Mouse (Mus musculus) liver, postnatal 0 days (tissue): ENCODE data around the gene Ipcef1. TPM values are rescaled to one million over a fixed set of nuclear protein-coding genes. Genes with fewer than 3 reads are reported as not detected.

Experiments used
- ATAC-seq: fragments of 200-750 bp; cut with Nextera tagmentation; 2 replicates; pipeline ENCODE4 v1.8.0; 2017; ENCODE audit warnings: mild to moderate bottlenecking, moderate library complexity
- DNase-seq: peaks from one replicate; pipeline ENCODE4 v3.0.0-alpha.2; 2016
- H3K27ac ChIP-seq: fragments of 300-500 bp; sonication (generic); 2 replicates; pipeline ENCODE4 v1.5.1; 2014; ENCODE audit warnings: antibody characterized with exemption, moderate library complexity, mild to moderate bottlenecking, low read depth
- H3K27me3 ChIP-seq: fragments of 300-500 bp; sonication (generic); 2 replicates; pipeline ENCODE4 v1.6.1; 2014; ENCODE audit warnings: low read length, control low read depth, mixed read lengths; ENCODE audit not compliant: insufficient read depth
- H3K36me3 ChIP-seq: fragments of 300-500 bp; sonication (generic); replicated peaks from 2 replicates; pipeline ENCODE4 v1.6.1; 2014; ENCODE audit warnings: mild to moderate bottlenecking, control low read depth, low read length, moderate library complexity, mixed read lengths; ENCODE audit not compliant: insufficient read depth
- H3K4me1 ChIP-seq: fragments of 300-500 bp; sonication (generic); 2 replicates; pipeline ENCODE4 v1.6.1; 2014; ENCODE audit warnings: antibody characterized with exemption, mild to moderate bottlenecking, control low read depth; ENCODE audit not compliant: insufficient read depth
- H3K4me2 ChIP-seq: fragments of 300-500 bp; sonication (generic); 2 replicates; pipeline ENCODE4 v1.6.1; 2014; ENCODE audit warnings: low read depth, mild to moderate bottlenecking, low read length, moderate library complexity, mixed read lengths
- H3K4me3 ChIP-seq: fragments of 300-500 bp; sonication (generic); 2 replicates; pipeline ENCODE4 v1.5.1; 2014; ENCODE audit warnings: low read depth, low read length
- H3K9ac ChIP-seq: fragments of 300-500 bp; sonication (generic); replicated peaks from 2 replicates; pipeline ENCODE4 v1.6.1; 2014; ENCODE audit warnings: mild to moderate bottlenecking, moderate library complexity
- H3K9me3 ChIP-seq: fragments of 300-500 bp; sonication (generic); 2 replicates; pipeline ENCODE4 v1.6.1; 2016; ENCODE audit warnings: mild to moderate bottlenecking, control low read depth, low read length, mixed read lengths
- CTCF ChIP-seq: sonication (generic); IDR thresholded peaks from 2 replicates; pipeline ENCODE4 v1.5.1; 2016; ENCODE audit warnings: antibody characterized with exemption, low read depth
- EP300 ChIP-seq: IDR thresholded peaks from 2 replicates; pipeline ENCODE4 v1.6.1; 2016; ENCODE audit warnings: antibody characterized with exemption, low read depth, mild to moderate bottlenecking
- WGBS: fragments of 180-500 bp; shearing (Covaris S2); extraction: QIAGEN DNeasy Blood & Tissue Kit; methylation state at CpG from one replicate; pipeline ENCODE4 v1.1.7; 2014; ENCODE audit not compliant: insufficient replicate concordance; 5-methylcytosine and 5-hydroxymethylcytosine counted together
- polyA plus RNA-seq: library from polyadenylated mRNA; unstranded; fragments of >200 nt; fragmentation: Nextera tagmentation; extraction: Ambion mirVana; gene quantifications from 2 replicates; pipeline ENCODE4 v1.2.1, GENCODE M21; 2015

The Ipcef1 gene
- polyA plus RNA-seq, 1 experiment from 2014 or later = 1.1 TPM

DNA sequence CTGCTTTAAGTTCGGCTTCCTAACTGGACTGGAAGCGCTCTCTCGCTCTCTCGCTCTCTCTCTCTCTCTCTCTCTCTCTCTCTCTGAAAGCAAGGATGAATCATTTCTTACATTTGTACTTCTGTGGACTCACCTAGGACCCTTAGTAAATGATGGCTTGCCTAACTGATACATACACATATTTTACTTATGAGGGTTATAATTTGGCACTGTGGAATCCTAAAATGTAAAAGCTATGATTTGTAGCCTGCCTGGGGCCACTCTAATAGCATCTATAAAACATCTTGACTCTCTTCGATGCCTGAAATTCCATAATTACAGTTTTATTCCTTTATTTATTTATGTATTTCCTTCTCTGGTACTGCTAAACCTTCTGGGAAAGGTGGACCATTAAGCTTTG is 18.6 kb upstream of the Ipcef1 start:
- Histone ChIP-seq H3K27ac (no peak overlapping the region), H3K27me3 (no peaks in the 10 kb centered on the region), H3K4me1 (no peaks in the 10 kb centered on the region; the same call in 1 of the 2 replicates), H3K36me3 (no peaks in the 10 kb centered on the region), H3K9ac (no peak overlapping the region), H3K4me3 (no peak overlapping the region), H3K9me3 (no peaks in the 10 kb centered on the region), H3K4me2 (no peak overlapping the region)
- TF ChIP-seq EP300 (no peak), CTCF (no peak)
- 85% methylated on average over 5 of the region's 5 CpGs for WGBS
- DNase-seq (no peak), ATAC-seq (no peak)

DNA sequence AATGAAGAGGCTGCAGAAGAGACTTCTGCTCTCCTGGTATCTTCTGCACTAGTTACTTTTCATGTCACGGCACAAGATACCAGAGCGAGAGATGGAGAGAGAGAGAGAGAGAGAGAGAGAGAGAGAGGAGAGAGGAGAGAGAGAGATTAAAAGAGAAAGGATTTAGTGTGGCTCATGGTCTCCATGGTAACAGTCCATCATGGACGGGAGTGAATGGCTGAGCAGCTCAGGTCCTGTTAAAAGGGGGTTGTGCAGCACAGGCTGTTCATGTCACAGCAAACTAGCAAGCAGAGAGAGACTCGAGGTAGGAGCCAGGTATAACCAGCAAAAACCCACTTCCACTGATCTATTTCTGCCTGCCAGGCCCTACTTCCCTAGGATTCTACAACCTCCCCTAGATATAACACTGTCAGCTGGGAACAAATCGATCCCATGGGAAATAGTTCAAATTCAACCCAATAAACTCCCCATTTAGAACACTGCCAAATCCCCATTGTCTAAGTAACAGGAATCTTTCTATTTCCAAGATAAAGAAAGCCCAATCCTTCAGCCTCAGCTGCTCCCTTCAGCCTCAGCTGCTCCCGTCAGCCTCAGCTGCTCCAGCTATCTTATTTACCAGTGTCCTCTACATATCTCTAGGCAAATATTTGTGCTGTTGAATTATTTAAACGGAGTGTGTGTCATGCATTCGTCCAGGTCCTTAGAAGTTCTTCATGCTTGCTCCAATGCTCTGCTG is 18.0 kb upstream of the Ipcef1 start:
- Histone ChIP-seq H3K27me3 (no peaks in the 10 kb centered on the region), H3K4me3 (no peak overlapping the region), H3K9ac (no peak overlapping the region), H3K4me2 (no peak overlapping the region), H3K4me1 (peaks cover 3% of the 10 kb centered on the region; the same call in 1 of the 2 replicates), H3K27ac (no peak overlapping the region), H3K9me3 (no peaks in the 10 kb centered on the region), H3K36me3 (no peaks in the 10 kb centered on the region)
- DNase-seq = no peak
- TF ChIP-seq EP300 = no peak
- no peak for ATAC-seq
- 60% methylated on average over 8 of the region's 8 CpGs for WGBS

DNA sequence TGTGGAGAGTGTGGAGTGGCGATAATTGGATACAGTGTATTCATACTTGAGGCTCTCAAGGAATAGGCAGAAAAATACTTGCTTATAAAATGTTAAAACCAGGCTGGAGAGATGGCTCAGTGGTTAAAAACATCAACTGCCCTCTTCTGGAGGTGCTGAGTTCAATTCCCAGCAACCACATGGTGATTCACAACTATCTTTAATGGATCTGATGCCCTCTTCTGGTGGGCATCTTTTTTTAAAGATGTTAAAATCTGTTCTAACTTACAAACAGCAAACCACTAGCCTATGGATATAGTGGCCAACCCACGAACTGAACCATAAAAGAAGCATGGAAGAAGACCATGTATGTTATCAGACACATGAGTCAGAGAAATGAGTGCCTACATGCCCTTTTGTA is 16.8 kb upstream of the Ipcef1 start:
- TF ChIP-seq CTCF (no peak), EP300 (no peak)
- DNase-seq (no peak), ATAC-seq (no peak)
- Histone ChIP-seq H3K27me3 (no peaks in the 10 kb centered on the region), H3K27ac (no peak overlapping the region), H3K4me3 (no peak overlapping the region), H3K4me2 (no peak overlapping the region), H3K4me1 (peaks cover 3% of the 10 kb centered on the region; the same call in 1 of the 2 replicates), H3K36me3 (no peaks in the 10 kb centered on the region), H3K9ac (no peak overlapping the region), H3K9me3 (no peaks in the 10 kb centered on the region)
- WGBS = 82% methylated on average over 2 of the region's 2 CpGs

DNA sequence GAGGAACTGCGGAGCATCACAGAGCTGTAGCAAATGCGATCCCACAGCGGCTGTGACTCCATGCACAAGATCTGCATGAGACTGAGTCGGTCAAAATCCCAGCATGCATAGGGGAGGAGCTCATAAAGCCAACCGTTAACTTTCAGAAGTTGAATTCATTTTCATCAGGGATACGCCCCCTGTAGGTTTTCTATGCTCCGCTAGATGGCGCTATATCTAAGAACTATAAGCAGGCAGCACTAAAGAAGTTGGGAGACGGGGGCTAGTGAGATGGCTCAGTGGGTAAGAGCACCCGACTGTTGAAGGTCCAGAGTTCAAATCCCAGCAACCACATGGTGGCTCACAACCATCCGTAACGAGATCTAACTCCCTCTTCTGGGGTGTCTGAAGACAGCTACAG is 16.3 kb upstream of the Ipcef1 start:
- Histone ChIP-seq H3K36me3 (no peaks in the 10 kb centered on the region), H3K4me1 (peaks cover 3% of the 10 kb centered on the region; the same call in 1 of the 2 replicates), H3K27ac (no peak overlapping the region), H3K4me2 (no peak overlapping the region), H3K9me3 (no peaks in the 10 kb centered on the region), H3K9ac (no peak overlapping the region), H3K27me3 (no peaks in the 10 kb centered on the region), H3K4me3 (no peak overlapping the region)
- no peak for ATAC-seq
- WGBS = 70% methylated on average over 12 of the region's 12 CpGs
- DNase-seq = no peak
- no peak for TF ChIP-seq EP300
- TF ChIP-seq CTCF = peak; percentile 47

DNA sequence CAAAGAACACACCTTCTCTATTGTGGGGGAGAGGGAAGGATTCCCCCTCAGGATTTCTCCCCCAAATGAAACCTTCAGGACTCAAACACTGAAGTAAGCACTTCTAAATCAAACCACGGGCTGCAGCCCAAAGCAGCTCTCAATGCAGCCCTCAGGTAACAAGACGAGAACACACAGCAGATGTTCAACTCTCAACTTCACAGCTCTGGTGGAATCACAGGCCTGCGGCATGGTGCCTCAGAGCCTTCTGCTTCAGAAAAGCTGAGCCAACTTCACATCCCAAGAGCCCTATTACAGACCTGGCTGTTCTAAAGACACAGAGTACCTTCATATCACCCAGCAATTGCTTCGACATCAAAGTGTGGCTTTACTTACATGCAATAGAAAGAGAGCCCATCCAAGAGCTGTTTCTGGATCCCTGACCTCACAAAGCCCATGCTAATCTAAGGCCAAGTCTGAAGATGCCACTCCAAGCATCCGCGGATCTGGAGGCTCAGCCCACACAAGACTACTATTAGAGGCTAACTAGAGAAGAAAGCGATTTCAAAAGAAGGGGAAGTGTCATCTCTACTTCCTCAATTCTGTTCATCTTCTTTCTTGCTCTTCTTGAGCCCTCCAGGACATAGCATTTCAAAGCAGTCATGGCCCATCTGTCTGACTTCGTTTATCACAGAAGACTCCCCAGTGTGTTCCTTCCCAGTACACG is 11.6 kb upstream of the Ipcef1 start:
- no peaks in the 10 kb centered on the region for H3K36me3 ChIP-seq
- H3K9ac ChIP-seq = no peak overlapping the region
- H3K27me3 ChIP-seq = no peaks in the 10 kb centered on the region
- H3K4me1 ChIP-seq = peaks cover 3% of the 10 kb centered on the region; the same call in 1 of the 2 replicates
- TF ChIP-seq CTCF = no peak
- no peak for TF ChIP-seq EP300
- no peak for DNase-seq
- peak overlapping the region; percentile 15; the same call in 1 of the 2 replicates for H3K4me3 ChIP-seq
- no peaks in the 10 kb centered on the region for H3K9me3 ChIP-seq
- peak; percentile 35 for ATAC-seq
- H3K27ac ChIP-seq = peak overlapping the region; percentile 64
- WGBS = 44% methylated on average over 9 of the region's 9 CpGs
- H3K4me2 ChIP-seq = peak overlapping the region; percentile 31

DNA sequence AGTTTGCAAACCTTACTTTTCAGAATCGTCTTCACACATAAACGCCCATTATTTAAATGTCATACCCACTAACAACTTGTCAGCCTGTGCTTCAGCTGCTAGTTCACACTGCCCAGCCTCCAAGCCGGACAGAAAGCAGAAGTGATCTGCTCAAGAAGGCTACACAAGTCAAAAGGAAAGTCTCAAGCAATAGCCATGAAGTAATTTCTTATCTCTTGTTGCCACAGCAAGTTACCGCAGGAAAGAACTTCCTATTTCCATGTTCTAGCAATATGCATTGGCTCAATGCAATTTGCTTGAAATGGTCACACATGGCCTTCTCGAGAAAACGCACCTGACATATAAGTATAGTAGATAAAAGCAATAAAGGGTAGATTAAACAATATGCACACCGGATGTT is 10.7 kb upstream of the Ipcef1 start:
- no peaks in the 10 kb centered on the region for H3K27me3 ChIP-seq
- DNase-seq = peak; percentile 33

More for the DNA sequence above, 10.7 kb upstream of the Ipcef1 start:
- 33% methylated on average over 7 of the region's 7 CpGs for whole genome bisulfite sequencing
- ATAC-seq = peak; percentile 72
- Histone ChIP-seq H3K4me2 (peak overlapping the region; percentile 31; the same call in 1 of the 2 replicates), H3K36me3 (no peaks in the 10 kb centered on the region), H3K27ac (no peak overlapping the region), H3K9me3 (no peaks in the 10 kb centered on the region), H3K4me3 (no peak overlapping the region), H3K4me1 (peaks cover 3% of the 10 kb centered on the region; the same call in 1 of the 2 replicates), H3K9ac (no peak overlapping the region)
- TF ChIP-seq EP300 (0 out of 2 replicates have a peak, but pooled peaks have one; percentile 17), CTCF (no peak)
